Mouse (Mus musculus) thymus, postnatal 14 days (tissue): ENCODE measurements around the gene Tnfaip8l3.

Experiments
- DNase-seq: peaks from one replicate; pipeline ENCODE4 v3.0.0; 2021

The Tnfaip8l3 gene

GRCm38 (mm10) chr9:53986972-53987371 lies 81.2 kb downstream of the Tnfaip8l3 start:
- DNase-seq: peak; percentile 9

GRCm38 (mm10) chr9:53984868-53985267 lies 83.3 kb downstream of the Tnfaip8l3 start:
- DNase-seq: peak; percentile 45

GRCm38 (mm10) chr9:53975122-53975518 lies 93.1 kb downstream of the Tnfaip8l3 start, which contains the start of gene Elmod1:
Gene Elmod1 (minus strand): TSS chr9:53975301.
- peak; percentile 19 for DNase-seq

- DNase-seq: no peak
Measured at GRCm38 (mm10) chr9:53974328-53975121, 93.7 kb downstream of the Tnfaip8l3 start.

GRCm38 (mm10) chr9:53973929-53974327 lies 94.3 kb downstream of the Tnfaip8l3 start:
- no peak for DNase-seq
